In genomic region chr7:36133026-36133425, GRCm38 (mm10) we compare ENCODE assay signal across 16 mouse cellular contexts.
DNase-seq lines count a peak whose midpoint lies in the region; ATAC-seq and TF ChIP-seq lines count a peak whose summit lies in the region.
"Had no signal": no experiment of that assay in that cellular context is flagged by ENCODE, and none has a peak within 500 bp of the region (broad histone marks: within the 10 kb centered on the region; RNA-seq: fewer than 3 reads in every experiment).

No protein-coding gene starts in this region.

- 67% methylated on average over 11 of the region's 11 CpGs for WGBS in forebrain, embryonic 12.5 days
- 50% methylated on average over 11 of the region's 11 CpGs for WGBS in forebrain, embryonic 14.5 days
- WGBS in lung, embryonic 15.5 days, result 55% methylated on average over 11 of the region's 11 CpGs
- WGBS in embryonic facial prominence, embryonic 14.5 days, result 46% methylated on average over 11 of the region's 11 CpGs

- no peak overlapping the region for H3K4me3 ChIP-seq in forebrain, embryonic 12.5 days (replicated peaks)
- no peak overlapping the region for H3K4me3 ChIP-seq in forebrain, embryonic 14.5 days (ENCODE audit: low read depth, low read length)
- H3K4me3 ChIP-seq in lung, embryonic 15.5 days, result no peak overlapping the region
- H3K4me3 ChIP-seq in embryonic facial prominence, embryonic 14.5 days (ENCODE audit: low read depth, low read length), result no peak overlapping the region
- H3K4me3 ChIP-seq: hindbrain, embryonic 10.5 days had no signal

- DNase-seq in forebrain, embryonic 14.5 days (ENCODE audit: low spot score), result no peak
- DNase-seq in lung, postnatal 4 days, result no peak
- peak; percentile 41 for DNase-seq in brain, embryonic 14.5 days (ENCODE audit: low read depth)
- DNase-seq in embryonic facial prominence, embryonic 14.5 days (ENCODE audit: low spot score), result peak; percentile 72
- DNase-seq: cerebellum, adult 18-20 months; cerebellum, adult 9-11 months; cerebellum, postnatal 36 days had no signal

- TF ChIP-seq CTCF in brain, embryonic 14.5 days (IDR thresholded peaks at IDR 0.05; ENCODE audit: borderline replicate concordance, extremely low read depth, insufficient read depth, insufficient read length), result no peak

- peaks cover 42% of the 10 kb centered on the region for H3K4me1 ChIP-seq in forebrain, embryonic 12.5 days
- H3K4me1 ChIP-seq in forebrain, embryonic 14.5 days (ENCODE audit: control insufficient read depth, insufficient read depth, low read length), result peaks cover 12% of the 10 kb centered on the region; the same call in 1 of the 2 replicates
- H3K4me1 ChIP-seq in lung, embryonic 15.5 days, result peaks cover 43% of the 10 kb centered on the region
- H3K4me1 ChIP-seq in embryonic facial prominence, embryonic 14.5 days (ENCODE audit: control insufficient read depth, insufficient read depth, low read length), result peaks cover 20% of the 10 kb centered on the region

- no peak for ATAC-seq in forebrain, embryonic 12.5 days (ENCODE audit: low FRiP score)
- ATAC-seq in forebrain, embryonic 14.5 days, result no peak
- ATAC-seq in lung, embryonic 15.5 days (ENCODE audit: borderline replicate concordance, extremely low read depth, low FRiP score, low TSS enrichment), result no peak
- ATAC-seq in embryonic facial prominence, embryonic 14.5 days (ENCODE audit: low read depth), result no peak; the same call in 1 of the 2 replicates
- no peak for ATAC-seq in granulocyte monocyte progenitor cell, adult 5-6 weeks (replicated peaks; ENCODE audit: poor library complexity, severe bottlenecking)
- ATAC-seq: activated CD4-positive, CD25-positive, alpha-beta regulatory T cell, adult 4 months; intestine, postnatal 0 days had no signal

- H3K9me3 ChIP-seq in forebrain, embryonic 12.5 days, result no peaks in the 10 kb centered on the region
- no peaks in the 10 kb centered on the region for H3K9me3 ChIP-seq in forebrain, embryonic 14.5 days (replicated peaks; ENCODE audit: control insufficient read depth, low read length)
- H3K9me3 ChIP-seq in lung, embryonic 15.5 days, result no peaks in the 10 kb centered on the region
- H3K9me3 ChIP-seq in embryonic facial prominence, embryonic 14.5 days (ENCODE audit: control insufficient read depth, low read length), result no peaks in the 10 kb centered on the region
- H3K9me3 ChIP-seq: hindbrain, embryonic 10.5 days had no signal

- no peak overlapping the region for H3K4me2 ChIP-seq in forebrain, embryonic 12.5 days
- no peak overlapping the region for H3K4me2 ChIP-seq in forebrain, embryonic 14.5 days (ENCODE audit: low read length)
- H3K4me2 ChIP-seq in lung, embryonic 15.5 days, result no peak overlapping the region
- no peak overlapping the region for H3K4me2 ChIP-seq in embryonic facial prominence, embryonic 14.5 days (ENCODE audit: low read depth, low read length)
- H3K4me2 ChIP-seq: hindbrain, embryonic 14.5 days had no signal

- H3K9ac ChIP-seq in forebrain, embryonic 12.5 days, result no peak overlapping the region
- no peak overlapping the region for H3K9ac ChIP-seq in forebrain, embryonic 14.5 days (ENCODE audit: low read length)
- no peak overlapping the region for H3K9ac ChIP-seq in lung, embryonic 15.5 days
- no peak overlapping the region for H3K9ac ChIP-seq in embryonic facial prominence, embryonic 14.5 days (ENCODE audit: low read depth, low read length)
- H3K9ac ChIP-seq: hindbrain, embryonic 14.5 days had no signal

- 0 out of 2 replicates have a peak, but pooled peaks cover 4% of the 10 kb centered on the region for H3K27me3 ChIP-seq in forebrain, embryonic 12.5 days
- H3K27me3 ChIP-seq in forebrain, embryonic 14.5 days (replicated peaks; ENCODE audit: control insufficient read depth, insufficient read depth, low read length), result no peaks in the 10 kb centered on the region
- H3K27me3 ChIP-seq in lung, embryonic 15.5 days, result no peaks in the 10 kb centered on the region
- H3K27me3 ChIP-seq in embryonic facial prominence, embryonic 14.5 days (replicated peaks; ENCODE audit: control insufficient read depth, insufficient read depth, low read length), result no peaks in the 10 kb centered on the region
- H3K27me3 ChIP-seq: CH12.LX, Patski had no signal

- H3K36me3 ChIP-seq in forebrain, embryonic 12.5 days (replicated peaks), result no peaks in the 10 kb centered on the region
- H3K36me3 ChIP-seq in forebrain, embryonic 14.5 days (ENCODE audit: control insufficient read depth, insufficient read depth, low read length), result no peaks in the 10 kb centered on the region
- no peaks in the 10 kb centered on the region for H3K36me3 ChIP-seq in lung, embryonic 15.5 days
- H3K36me3 ChIP-seq in embryonic facial prominence, embryonic 14.5 days (ENCODE audit: control insufficient read depth, insufficient read depth, low read length), result no peaks in the 10 kb centered on the region
- H3K36me3 ChIP-seq: hindbrain, embryonic 10.5 days had no signal

- no peak for TF ChIP-seq POLR2A in brain, embryonic 14.5 days (IDR thresholded peaks at IDR 0.05; ENCODE audit: borderline replicate concordance, extremely low read depth, insufficient read depth, insufficient read length, poor library complexity, severe bottlenecking)

- 0 out of 2 replicates have a peak overlapping the region, but pooled peaks have one; percentile 19 for H3K27ac ChIP-seq in forebrain, embryonic 12.5 days
- no peak overlapping the region; the same call in 1 of the 2 replicates for H3K27ac ChIP-seq in forebrain, embryonic 14.5 days (ENCODE audit: low read depth, low read length)
- peak overlapping the region; percentile 88 for H3K27ac ChIP-seq in lung, embryonic 15.5 days
- peak overlapping the region; percentile 3; the same call in 1 of the 2 replicates for H3K27ac ChIP-seq in embryonic facial prominence, embryonic 14.5 days (replicated peaks; ENCODE audit: low read depth, low read length)

Comparison
In these comparisons a context has a peak if more than half of its experiments do, and no peak if none do; other contexts are left out.
1. DNase-seq: peak in brain, embryonic 14.5 days (single experiment) and embryonic facial prominence, embryonic 14.5 days (single experiment); none in forebrain, embryonic 14.5 days (single experiment) and lung, postnatal 4 days (0 of 2).